Mouse (Mus musculus) limb, embryonic 14.5 days (tissue): ENCODE results near the gene Gm29094. TPM values are rescaled to one million over a fixed set of nuclear protein-coding genes. Genes with fewer than 3 reads are reported as not detected.

Experiments used
- ATAC-seq: fragments of 200-750 bp; cut with Nextera tagmentation; 2 replicates; pipeline ENCODE4 v1.8.0; 2017; ENCODE audit warnings: low read depth, moderate number of reproducible peaks, moderate TSS enrichment; ENCODE audit not compliant: low FRiP score
- DNase-seq: peaks from one replicate; pipeline ENCODE4 v3.0.0-alpha.2; 2015; ENCODE audit warnings: low spot score
- H3K27ac ChIP-seq: fragments of 300-500 bp; sonication (generic); replicated peaks from 2 replicates; pipeline ENCODE4 v1.5.1; 2014; ENCODE audit warnings: low read depth, mild to moderate bottlenecking, low read length, moderate library complexity, mixed read lengths
- H3K27me3 ChIP-seq: fragments of 300-500 bp; sonication (generic); 2 replicates; pipeline ENCODE4 v1.6.1; 2014; ENCODE audit warnings: low read length, mixed read lengths; ENCODE audit not compliant: control insufficient read depth, insufficient read depth
- H3K36me3 ChIP-seq: fragments of 300-500 bp; sonication (generic); 2 replicates; pipeline ENCODE4 v1.6.1; 2014; ENCODE audit warnings: mild to moderate bottlenecking, low read length, moderate library complexity, mixed read lengths; ENCODE audit not compliant: control insufficient read depth, insufficient read depth
- H3K4me1 ChIP-seq: fragments of 300-500 bp; sonication (generic); 2 replicates; pipeline ENCODE4 v1.6.1; 2014; ENCODE audit warnings: antibody characterized with exemption, low read length, mixed read lengths; ENCODE audit not compliant: control insufficient read depth, insufficient read depth
- H3K4me2 ChIP-seq: fragments of 300-500 bp; sonication (generic); replicated peaks from 2 replicates; pipeline ENCODE4 v1.6.1; 2014; ENCODE audit warnings: low read depth, mild to moderate bottlenecking, low read length, moderate library complexity; ENCODE audit not compliant: severe bottlenecking
- H3K4me3 ChIP-seq: fragments of 300-500 bp; sonication (generic); replicated peaks from 2 replicates; pipeline ENCODE4 v1.5.1; 2014; ENCODE audit warnings: low read length
- H3K9ac ChIP-seq: fragments of 300-500 bp; sonication (generic); 2 replicates; pipeline ENCODE4 v1.6.1; 2014; ENCODE audit warnings: mild to moderate bottlenecking, low read depth, low read length, moderate library complexity; ENCODE audit not compliant: severe bottlenecking
- H3K9me3 ChIP-seq: fragments of 300-500 bp; sonication (generic); 2 replicates; pipeline ENCODE4 v1.6.1; 2016; ENCODE audit warnings: low read length; ENCODE audit not compliant: control insufficient read depth
- POLR2A ChIP-seq: fragments of 200-500 bp; IDR thresholded peaks from 2 replicates; pipeline ENCODE4 v1.8.0; 2012; ENCODE audit warnings: inconsistent platforms, mild to moderate bottlenecking, moderate library complexity, borderline replicate concordance; ENCODE audit not compliant: insufficient read depth, insufficient read length; ENCODE audit errors: extremely low read depth
- WGBS: fragments of 180-500 bp; shearing (Covaris S2); extraction: QIAGEN DNeasy Blood & Tissue Kit; methylation state at CpG from one replicate; pipeline ENCODE4 v1.1.7; 2014; 5-methylcytosine and 5-hydroxymethylcytosine counted together
- polyA plus RNA-seq, 2 experiments: library from polyadenylated mRNA; depleted of rRNA in 1 of 2; stranded (reverse) in 1 of 2; unstranded in 1 of 2; fragments of >200 nt; fragmentation: Nextera tagmentation in 1 of 2; extraction: Ambion mirVana in 1 of 2; gene quantifications; 2 replicates each; pipeline versions ENCODE4 v1.2.1 to v1.2.3; 2012 to 2014

Gm29094 gene
- polyA plus RNA-seq, 2 experiments = 0.69 TPM; not detected in 1

DNA sequence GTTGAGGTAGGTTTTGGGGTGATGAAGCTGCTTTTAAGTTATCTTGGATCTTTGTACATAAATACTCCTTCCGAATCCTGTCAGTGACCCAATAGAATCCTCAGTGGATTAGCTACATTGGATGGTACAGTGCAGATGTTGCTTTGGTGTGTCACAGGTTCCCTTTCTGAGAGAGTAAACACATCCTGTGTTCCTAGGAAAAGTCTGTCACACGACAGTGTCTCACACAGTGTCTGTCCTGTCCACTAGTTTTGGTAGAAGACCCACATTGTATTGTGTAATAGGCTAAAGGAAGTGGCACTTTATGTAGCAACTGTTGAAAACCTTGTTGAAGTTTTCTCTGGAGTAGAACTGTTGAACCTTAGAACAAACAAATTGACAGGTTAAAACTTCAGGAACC lies 54.2 kb downstream of the Gm29094 start:
- no peaks in the 10 kb centered on the region for H3K9me3 ChIP-seq
- H3K27ac ChIP-seq = no peak overlapping the region
- DNase-seq (no peak), ATAC-seq (no peak)
- H3K9ac ChIP-seq = no peak overlapping the region
- H3K4me1 ChIP-seq = no peaks in the 10 kb centered on the region
- WGBS = 88% methylated on average over 2 of the region's 2 CpGs
- TF ChIP-seq POLR2A = no peak
- H3K4me3 ChIP-seq = no peak overlapping the region
- H3K4me2 ChIP-seq = no peak overlapping the region
- H3K27me3 ChIP-seq = no peaks in the 10 kb centered on the region
- H3K36me3 ChIP-seq = no peaks in the 10 kb centered on the region

DNA sequence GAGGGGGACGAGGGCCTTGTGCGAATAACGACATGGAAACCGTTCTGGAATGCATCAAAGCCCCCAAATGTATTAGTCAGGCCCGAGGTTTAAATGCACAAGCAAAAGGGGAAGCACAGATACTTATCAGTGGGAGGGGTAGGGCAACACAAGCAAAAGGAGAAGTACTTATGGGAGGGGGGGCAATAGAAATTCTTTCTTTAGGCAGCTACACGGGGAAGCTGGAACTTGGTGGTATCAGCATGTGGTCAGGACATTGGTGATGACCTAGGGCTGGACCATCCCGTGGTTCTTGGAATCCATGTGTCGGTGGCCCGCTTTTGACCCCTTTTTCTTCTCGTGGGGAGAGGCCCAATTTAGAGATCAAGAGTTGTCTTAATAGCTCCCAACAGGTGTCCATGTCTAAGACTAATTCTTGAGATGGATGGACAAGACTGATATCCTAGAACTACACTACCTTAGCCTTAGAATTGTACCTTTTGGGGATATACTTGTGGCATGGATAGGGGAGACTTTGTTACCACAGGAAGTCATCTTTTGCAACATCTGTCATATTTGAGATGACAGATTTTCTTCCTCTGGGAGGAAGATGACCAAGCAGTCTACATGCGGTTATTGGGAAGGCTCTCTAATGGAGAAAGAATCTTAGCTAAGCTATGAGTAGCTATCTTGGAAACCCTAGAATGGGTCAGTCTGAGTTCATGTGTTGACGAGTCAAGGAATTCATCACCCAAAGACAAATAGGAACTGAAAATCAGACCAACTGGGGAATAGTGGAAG lies 57.6 kb downstream of the Gm29094 start:
- Histone ChIP-seq H3K9ac (no peak overlapping the region), H3K36me3 (no peaks in the 10 kb centered on the region), H3K4me3 (no peak overlapping the region), H3K4me2 (no peak overlapping the region), H3K27me3 (no peaks in the 10 kb centered on the region), H3K9me3 (no peaks in the 10 kb centered on the region), H3K27ac (no peak overlapping the region), H3K4me1 (no peaks in the 10 kb centered on the region)
- ATAC-seq = no peak
- no peak for TF ChIP-seq POLR2A
- no peak for DNase-seq
- 84% methylated on average over 12 of the region's 12 CpGs for WGBS

DNA sequence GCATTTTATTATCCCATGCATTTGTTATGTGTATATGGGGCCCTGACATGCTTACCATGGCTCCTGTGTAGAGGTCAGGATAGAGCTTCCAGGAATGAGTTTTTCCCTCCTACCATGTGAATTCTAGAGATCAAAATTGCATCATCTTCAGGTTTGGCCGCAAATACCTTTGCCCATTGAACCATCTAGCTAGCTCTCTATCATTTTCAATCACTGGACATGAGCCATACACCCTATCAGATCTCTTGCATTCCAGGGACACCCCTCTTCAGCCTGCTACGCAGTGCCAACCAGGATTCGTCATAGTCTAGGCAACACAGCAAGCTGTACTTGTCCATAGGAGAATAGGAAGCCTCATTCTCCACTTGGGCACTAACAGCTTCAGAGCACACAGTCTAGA lies 64.8 kb downstream of the Gm29094 start:
- H3K4me2 ChIP-seq = no peak overlapping the region
- H3K36me3 ChIP-seq = no peaks in the 10 kb centered on the region
- H3K4me3 ChIP-seq = no peak overlapping the region
- H3K9ac ChIP-seq = no peak overlapping the region
- ATAC-seq (no peak), DNase-seq (no peak)
- H3K27me3 ChIP-seq = no peaks in the 10 kb centered on the region
- no peak overlapping the region for H3K27ac ChIP-seq
- H3K9me3 ChIP-seq = no peaks in the 10 kb centered on the region
- TF ChIP-seq POLR2A = no peak
- 94% methylated on average over 3 of the region's 3 CpGs for WGBS
- H3K4me1 ChIP-seq = no peaks in the 10 kb centered on the region

DNA sequence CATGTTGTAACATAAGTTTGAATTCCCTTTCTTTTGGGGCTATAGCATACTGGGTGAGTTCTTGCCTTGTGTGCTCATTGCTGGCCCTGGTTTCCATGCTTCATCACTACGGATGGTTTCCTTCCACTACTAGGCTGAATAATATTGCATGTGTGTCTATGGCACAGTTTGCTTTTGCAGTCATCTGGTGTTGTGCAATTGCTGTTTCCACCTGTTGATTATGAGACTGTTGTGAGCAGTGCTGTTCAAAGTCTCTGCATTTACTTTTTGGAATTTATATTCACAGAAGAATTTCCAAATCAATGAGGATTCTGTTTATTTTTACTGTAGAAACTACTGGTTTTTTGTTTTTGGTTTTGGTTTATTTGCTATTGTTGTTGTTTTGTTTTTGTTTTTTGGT lies 65.4 kb downstream of the Gm29094 start:
- DNase-seq (no peak), ATAC-seq (no peak)
- Histone ChIP-seq H3K36me3 (no peaks in the 10 kb centered on the region), H3K4me1 (no peaks in the 10 kb centered on the region), H3K27ac (no peak overlapping the region), H3K4me3 (no peak overlapping the region), H3K4me2 (no peak overlapping the region), H3K9me3 (no peaks in the 10 kb centered on the region), H3K27me3 (no peaks in the 10 kb centered on the region), H3K9ac (no peak overlapping the region)
- WGBS = 82% methylated on average over 1 of the region's 1 CpGs
- no peak for TF ChIP-seq POLR2A

Other genes starting within 250 kb of the Gm29094 start
- 0.13 and 0.36 TPM in 2 replicates for gene Bcl2a1a, start 242.5 kb upstream of the Gm29094 start, polyA plus RNA-seq (2012; rRNA removed)
- gene Bcl2a1a, start 242.5 kb upstream of the Gm29094 start, polyA plus RNA-seq (2014; fragmentation: Nextera tagmentation; extraction: Ambion mirVana) = not detected in 2 replicates
- gene Trim43b, start 106.5 kb upstream of the Gm29094 start, polyA plus RNA-seq (2012; rRNA removed) = 0.04 TPM in 1 of 2 replicates, not detected in the other
- not detected in 2 replicates for gene Trim43b, start 106.5 kb upstream of the Gm29094 start, polyA plus RNA-seq (2014; fragmentation: Nextera tagmentation; extraction: Ambion mirVana)
- gene Bcl2a1b, start 170 bp upstream of the Gm29094 start, polyA plus RNA-seq (2012; rRNA removed) = 0.90 and 1.4 TPM in 2 replicates
- gene Bcl2a1b, start 170 bp upstream of the Gm29094 start, polyA plus RNA-seq (2014; fragmentation: Nextera tagmentation; extraction: Ambion mirVana) = 1.1 and 2.1 TPM in 2 replicates
- gene Mthfs, start 11.3 kb downstream of the Gm29094 start, polyA plus RNA-seq (2012; rRNA removed) = 16.3 and 20.1 TPM in 2 replicates
- gene Mthfs, start 11.3 kb downstream of the Gm29094 start, polyA plus RNA-seq (2014; fragmentation: Nextera tagmentation; extraction: Ambion mirVana) = 28.2 and 29.3 TPM in 2 replicates